In genomic region chr12:11149121-11149420, GRCm38 (mm10) we compare ENCODE assay signal across 9 mouse cellular contexts. TPM values are rescaled to one million over a fixed set of nuclear protein-coding genes. Genes with fewer than 3 reads are reported as not detected.
A peak's percentile ranks its signal among the peaks of the same experiment; 100 is the strongest.
DNase-seq lines count a peak whose midpoint lies in the region; ATAC-seq and TF ChIP-seq lines count a peak whose summit lies in the region.
"Had no signal": no experiment of that assay in that cellular context is flagged by ENCODE, and none has a peak within 500 bp of the region (broad histone marks: within the 10 kb centered on the region; RNA-seq: fewer than 3 reads in every experiment).

No protein-coding gene starts in this region.

- DNase-seq in layer of hippocampus, adult 11-12 months (ENCODE audit: low spot score) = peak; percentile 12
- DNase-seq in layer of hippocampus, adult 9-11 months = no peak
- no peak for DNase-seq in hindbrain, postnatal 0 days (ENCODE audit: low spot score)
- no peak for DNase-seq in yolk sac, embryonic 10.5 days (ENCODE audit: low spot score)
- no peak for DNase-seq in cerebellum, adult 11-12 months
- DNase-seq in adrenal gland, postnatal 10 days = no peak

- H3K27me3 ChIP-seq in embryonic facial prominence, embryonic 12.5 days = peaks cover 57% of the 10 kb centered on the region
- peaks cover 5% of the 10 kb centered on the region; the same call in 1 of the 2 replicates for H3K27me3 ChIP-seq in hindbrain, postnatal 0 days (ENCODE audit: insufficient read depth, low read length)
- H3K27me3 ChIP-seq in neural tube, embryonic 12.5 days (replicated peaks) = peaks cover 46% of the 10 kb centered on the region

- no peak overlapping the region for H3K9ac ChIP-seq in embryonic facial prominence, embryonic 12.5 days
- H3K9ac ChIP-seq in hindbrain, postnatal 0 days (replicated peaks; ENCODE audit: low read length) = peak overlapping the region; percentile 46; the same call in 1 of the 2 replicates
- H3K9ac ChIP-seq in neural tube, embryonic 12.5 days = 0 out of 2 replicates have a peak overlapping the region, but pooled peaks have one; percentile 58

- no peak overlapping the region for H3K27ac ChIP-seq in embryonic facial prominence, embryonic 12.5 days
- H3K27ac ChIP-seq in hindbrain, postnatal 0 days = no peak overlapping the region
- H3K27ac ChIP-seq in neural tube, embryonic 12.5 days = no peak overlapping the region

- H3K9me3 ChIP-seq in embryonic facial prominence, embryonic 12.5 days = no peaks in the 10 kb centered on the region
- H3K9me3 ChIP-seq in hindbrain, postnatal 0 days (ENCODE audit: low read length) = no peaks in the 10 kb centered on the region
- no peaks in the 10 kb centered on the region for H3K9me3 ChIP-seq in neural tube, embryonic 12.5 days

- 0 out of 2 replicates have a peak, but pooled peaks have one; percentile 31 for TF ChIP-seq CTCF in hindbrain, postnatal 0 days (IDR thresholded peaks at IDR 0.05; ENCODE audit: low read depth)

- peak overlapping the region; percentile 56 for H3K4me3 ChIP-seq in embryonic facial prominence, embryonic 12.5 days
- peak overlapping the region; percentile 52 for H3K4me3 ChIP-seq in hindbrain, postnatal 0 days (ENCODE audit: low read length)
- H3K4me3 ChIP-seq in neural tube, embryonic 12.5 days = peak overlapping the region; percentile 58
- H3K4me3 ChIP-seq: myocyte had no signal

- H3K4me2 ChIP-seq in embryonic facial prominence, embryonic 12.5 days (replicated peaks) = peak overlapping the region; percentile 96
- H3K4me2 ChIP-seq in hindbrain, postnatal 0 days (ENCODE audit: low read depth, low read length) = peak overlapping the region; percentile 89
- peak overlapping the region; percentile 99 for H3K4me2 ChIP-seq in neural tube, embryonic 12.5 days (replicated peaks)

- ATAC-seq in embryonic facial prominence, embryonic 12.5 days (ENCODE audit: insufficient number of reproducible peaks, insufficient read depth, low FRiP score, low TSS enrichment) = no peak
- ATAC-seq in hindbrain, postnatal 0 days = peak; percentile 55; the same call in 1 of the 2 replicates
- ATAC-seq in neural tube, embryonic 12.5 days (ENCODE audit: low FRiP score, low read depth) = no peak

- WGBS in embryonic facial prominence, embryonic 12.5 days = 2% methylated on average over 14 of the region's 14 CpGs
- 1% methylated on average over 14 of the region's 14 CpGs for WGBS in hindbrain, postnatal 0 days
- 1% methylated on average over 14 of the region's 14 CpGs for WGBS in neural tube, embryonic 12.5 days

- H3K4me1 ChIP-seq in embryonic facial prominence, embryonic 12.5 days = 0 out of 2 replicates have a peak, but pooled peaks cover 2% of the 10 kb centered on the region
- H3K4me1 ChIP-seq in hindbrain, postnatal 0 days (ENCODE audit: insufficient read depth, low read length) = 0 out of 2 replicates have a peak, but pooled peaks cover 5% of the 10 kb centered on the region
- peaks cover 16% of the 10 kb centered on the region for H3K4me1 ChIP-seq in neural tube, embryonic 12.5 days

- no peaks in the 10 kb centered on the region for H3K36me3 ChIP-seq in embryonic facial prominence, embryonic 12.5 days
- no peaks in the 10 kb centered on the region for H3K36me3 ChIP-seq in hindbrain, postnatal 0 days (ENCODE audit: insufficient read depth, low read length)
- no peaks in the 10 kb centered on the region for H3K36me3 ChIP-seq in neural tube, embryonic 12.5 days

RNA-seq across cellular contexts. Expression of gene Kcns3, which starts 1.8 kb away (rescaled TPM):
- polyA plus RNA-seq in embryonic facial prominence, embryonic 12.5 days (2016; fragmentation: Nextera tagmentation; extraction: Ambion mirVana) = 0.93 and 1.2 TPM in 2 replicates
- 0.37 and 1.1 TPM in 2 replicates for total RNA-seq in hindbrain, postnatal 0 days (2014; rRNA removed)
- 1.1 TPM in 2 replicates for polyA plus RNA-seq in hindbrain, postnatal 0 days (2015; fragmentation: Nextera tagmentation; extraction: Ambion mirVana)
- 1.1 TPM in 2 replicates for polyA plus RNA-seq in neural tube, embryonic 12.5 days (2016; fragmentation: Nextera tagmentation; extraction: Ambion mirVana)
- 1 to 10 TPM; 4.8 to 7.9 TPM for total RNA-seq in adrenal gland, postnatal 10 days (2021)
- polyA plus RNA-seq: myocyte had no signal

RNA-seq across cellular contexts. Expression of gene Msgn1, which starts 59.7 kb away (rescaled TPM):
- polyA plus RNA-seq in embryonic facial prominence, embryonic 12.5 days (2016; fragmentation: Nextera tagmentation; extraction: Ambion mirVana) = not detected in 2 replicates
- not detected in 2 replicates for total RNA-seq in hindbrain, postnatal 0 days (2014; rRNA removed)
- polyA plus RNA-seq in hindbrain, postnatal 0 days (2015; fragmentation: Nextera tagmentation; extraction: Ambion mirVana) = not detected in 2 replicates
- not detected in 2 replicates for polyA plus RNA-seq in neural tube, embryonic 12.5 days (2016; fragmentation: Nextera tagmentation; extraction: Ambion mirVana)
- not detected for total RNA-seq in adrenal gland, postnatal 10 days (2021)
- polyA plus RNA-seq: myocyte had no signal
